Comparison of ENCODE assay signal across 13 mouse cellular contexts in genomic region chr3:33838877-33839276, GRCm38 (mm10). TPM values are rescaled to one million over a fixed set of nuclear protein-coding genes. Genes with fewer than 3 reads are reported as not detected.
DNase-seq lines count a peak whose midpoint lies in the region; ATAC-seq and TF ChIP-seq lines count a peak whose summit lies in the region.
"Had no signal": no experiment of that assay in that cellular context is flagged by ENCODE, and none has a peak within 500 bp of the region (broad histone marks: within the 10 kb centered on the region; RNA-seq: fewer than 3 reads in every experiment).

No protein-coding gene starts in this region.

- peak overlapping the region; percentile 2; the same call in 1 of the 2 replicates for H3K4me3 ChIP-seq in kidney, embryonic 16.5 days (ENCODE audit: low read length)
- no peak overlapping the region for H3K4me3 ChIP-seq in kidney, embryonic 14.5 days (ENCODE audit: low read length)
- H3K4me3 ChIP-seq in liver, embryonic 16.5 days (ENCODE audit: low read depth, low read length), result peak overlapping the region; percentile 15; the same call in 1 of the 2 replicates
- H3K4me3 ChIP-seq in left cerebral cortex, adult 2 months, result no peak overlapping the region
- H3K4me3 ChIP-seq: embryonic facial prominence, embryonic 12.5 days; forebrain, embryonic 15.5 days had no signal

- no peak overlapping the region for H3K9ac ChIP-seq in kidney, embryonic 16.5 days (replicated peaks; ENCODE audit: low read length)
- H3K9ac ChIP-seq in kidney, embryonic 14.5 days (ENCODE audit: low read depth, low read length), result no peak overlapping the region
- H3K9ac ChIP-seq in liver, embryonic 16.5 days (ENCODE audit: low read depth, low read length), result no peak overlapping the region
- H3K9ac ChIP-seq: embryonic facial prominence, embryonic 12.5 days; forebrain, embryonic 15.5 days had no signal

- H3K4me2 ChIP-seq in kidney, embryonic 16.5 days (replicated peaks; ENCODE audit: low read depth, low read length), result peak overlapping the region; percentile 22
- no peak overlapping the region for H3K4me2 ChIP-seq in kidney, embryonic 14.5 days (replicated peaks; ENCODE audit: low read depth, low read length)
- H3K4me2 ChIP-seq in liver, embryonic 16.5 days (ENCODE audit: low read depth, low read length), result peak overlapping the region; percentile 32; the same call in 1 of the 2 replicates
- H3K4me2 ChIP-seq: embryonic facial prominence, embryonic 12.5 days; forebrain, embryonic 15.5 days had no signal

- peaks cover 4% of the 10 kb centered on the region; the same call in 1 of the 2 replicates for H3K4me1 ChIP-seq in kidney, embryonic 16.5 days (ENCODE audit: insufficient read depth, low read length)
- H3K4me1 ChIP-seq in kidney, embryonic 14.5 days (ENCODE audit: control insufficient read depth, insufficient read depth, low read length), result no peaks in the 10 kb centered on the region
- no peaks in the 10 kb centered on the region for H3K4me1 ChIP-seq in liver, embryonic 16.5 days (ENCODE audit: control insufficient read depth, low read depth, low read length)
- H3K4me1 ChIP-seq: embryonic facial prominence, embryonic 12.5 days had no signal

- no peak overlapping the region for H3K27ac ChIP-seq in kidney, embryonic 16.5 days (ENCODE audit: low read length)
- H3K27ac ChIP-seq in kidney, embryonic 14.5 days (ENCODE audit: low read depth, low read length), result no peak overlapping the region
- no peak overlapping the region for H3K27ac ChIP-seq in liver, embryonic 16.5 days (ENCODE audit: low read length)
- no peak overlapping the region for H3K27ac ChIP-seq in left cerebral cortex, adult 2 months
- H3K27ac ChIP-seq: embryonic facial prominence, embryonic 12.5 days; forebrain, embryonic 15.5 days had no signal

- ATAC-seq in CD4-positive, CD25-positive, alpha-beta regulatory T cell, adult 4 months, result no peak
- ATAC-seq in kidney, embryonic 16.5 days (ENCODE audit: low FRiP score, low TSS enrichment), result no peak
- ATAC-seq in kidney, embryonic 14.5 days (ENCODE audit: low FRiP score, low TSS enrichment), result no peak
- ATAC-seq in liver, embryonic 16.5 days (ENCODE audit: low read depth), result no peak
- ATAC-seq: forebrain, embryonic 15.5 days had no signal

- no peaks in the 10 kb centered on the region for H3K9me3 ChIP-seq in kidney, embryonic 16.5 days (ENCODE audit: low read length)
- H3K9me3 ChIP-seq in kidney, embryonic 14.5 days (ENCODE audit: control insufficient read depth, low read length), result no peaks in the 10 kb centered on the region
- H3K9me3 ChIP-seq in liver, embryonic 16.5 days (replicated peaks; ENCODE audit: control insufficient read depth, low read length), result no peaks in the 10 kb centered on the region
- H3K9me3 ChIP-seq: embryonic facial prominence, embryonic 12.5 days; forebrain, embryonic 15.5 days had no signal

- intact Hi-C loops in left cerebral cortex, adult 2 months (cut with DNase I), result loop anchor here (10.0 kb wide), 1 partner anchor 206 kb away; no protein-coding TSS in a partner anchor

- peak; percentile 3 for DNase-seq in CD4-positive, CD25-positive, alpha-beta regulatory T cell, adult 2 months (ENCODE audit: low read depth, low spot score)
- DNase-seq in ZHBTc4 (ENCODE audit: low read depth, low spot score) (peak; percentile 54), MN1 (ENCODE audit: low spot score) (no peak)
- DNase-seq in left cerebral cortex, adult 2 months (ENCODE audit: extremely low spot score in 1 of 2, low spot score in 2 of 2), result no peak
- DNase-seq: midbrain, embryonic 14.5 days; spleen, adult 18-20 months; thymus, postnatal 36 days had no signal

- no peak for TF ChIP-seq CTCF in left cerebral cortex, adult 2 months (IDR thresholded peaks at IDR 0.05)

- 50% methylated on average over 10 of the region's 10 CpGs for WGBS in kidney, embryonic 16.5 days
- WGBS in kidney, embryonic 14.5 days, result 52% methylated on average over 10 of the region's 10 CpGs
- 36% methylated on average over 10 of the region's 10 CpGs for WGBS in liver, embryonic 16.5 days (ENCODE audit: insufficient replicate concordance)

- H3K36me3 ChIP-seq in kidney, embryonic 16.5 days (ENCODE audit: insufficient read depth, low read length), result no peaks in the 10 kb centered on the region
- no peaks in the 10 kb centered on the region for H3K36me3 ChIP-seq in kidney, embryonic 14.5 days (ENCODE audit: control insufficient read depth, insufficient read depth, low read length)
- H3K36me3 ChIP-seq in liver, embryonic 16.5 days (ENCODE audit: control insufficient read depth, insufficient read depth), result no peaks in the 10 kb centered on the region
- H3K36me3 ChIP-seq: embryonic facial prominence, embryonic 12.5 days; forebrain, embryonic 15.5 days had no signal

- H3K27me3 ChIP-seq in kidney, embryonic 16.5 days (ENCODE audit: insufficient read depth, low read length), result no peaks in the 10 kb centered on the region
- no peaks in the 10 kb centered on the region for H3K27me3 ChIP-seq in kidney, embryonic 14.5 days (ENCODE audit: control insufficient read depth, insufficient read depth, low read length)
- no peaks in the 10 kb centered on the region for H3K27me3 ChIP-seq in liver, embryonic 16.5 days (ENCODE audit: control insufficient read depth, insufficient read depth, low read depth, low read length)
- H3K27me3 ChIP-seq: embryonic facial prominence, embryonic 12.5 days; forebrain, embryonic 15.5 days had no signal

RNA-seq across cellular contexts. Expression of gene Ccdc39, which starts 5.2 kb away (rescaled TPM):
- polyA plus RNA-seq in CD4-positive, CD25-positive, alpha-beta regulatory T cell, adult 4 months (2017; shearing (Covaris generic)), result under 1 TPM; 0.19 to 0.70 TPM
- polyA plus RNA-seq in kidney, embryonic 16.5 days (2015; fragmentation: Nextera tagmentation; extraction: Ambion mirVana), result 4.5 and 4.6 TPM in 2 replicates
- polyA plus RNA-seq in kidney, embryonic 14.5 days (2014; fragmentation: Nextera tagmentation; extraction: Ambion mirVana), result 4.4 and 4.8 TPM in 2 replicates
- polyA plus RNA-seq in liver, embryonic 16.5 days (2015; fragmentation: Nextera tagmentation; extraction: Ambion mirVana), result 0.11 and 0.18 TPM in 2 replicates
- 10 to 100 TPM; 27.4 to 28.1 TPM for total RNA-seq in left cerebral cortex, adult 2 months (2021)

RNA-seq across cellular contexts. Expression of gene Ttc14, which starts 39.2 kb away (rescaled TPM):
- polyA plus RNA-seq in CD4-positive, CD25-positive, alpha-beta regulatory T cell, adult 4 months (2017; shearing (Covaris generic)), result 10 to 100 TPM; 12.7 to 20.5 TPM
- polyA plus RNA-seq in kidney, embryonic 16.5 days (2015; fragmentation: Nextera tagmentation; extraction: Ambion mirVana), result 54.6 and 58.5 TPM in 2 replicates
- polyA plus RNA-seq in kidney, embryonic 14.5 days (2014; fragmentation: Nextera tagmentation; extraction: Ambion mirVana), result 63.0 and 72.4 TPM in 2 replicates
- polyA plus RNA-seq in liver, embryonic 16.5 days (2015; fragmentation: Nextera tagmentation; extraction: Ambion mirVana), result 22.5 and 24.5 TPM in 2 replicates
- total RNA-seq in left cerebral cortex, adult 2 months (2021), result 10 to 100 TPM; 87.3 to 91.6 TPM

Comparison
In these comparisons a context has a peak if more than half of its experiments do, and no peak if none do; other contexts are left out.
1. H3K4me3 ChIP-seq: peak in kidney, embryonic 16.5 days (single experiment) and liver, embryonic 16.5 days (single experiment); none in kidney, embryonic 14.5 days (single experiment) and left cerebral cortex, adult 2 months (single experiment).
2. DNase-seq: peak in CD4-positive, CD25-positive, alpha-beta regulatory T cell, adult 2 months (single experiment) and ZHBTc4 (single experiment); none in left cerebral cortex, adult 2 months (0 of 2) and MN1 (single experiment).